Mouse (Mus musculus): ENCODE measurements at regions not wholly inside any gene's neighbourhood (a gene's known extent, or its start where the extent isn't known, plus 50 kb on each side); places are given as distances from the start of the nearest gene placed in this dataset.

DNA sequence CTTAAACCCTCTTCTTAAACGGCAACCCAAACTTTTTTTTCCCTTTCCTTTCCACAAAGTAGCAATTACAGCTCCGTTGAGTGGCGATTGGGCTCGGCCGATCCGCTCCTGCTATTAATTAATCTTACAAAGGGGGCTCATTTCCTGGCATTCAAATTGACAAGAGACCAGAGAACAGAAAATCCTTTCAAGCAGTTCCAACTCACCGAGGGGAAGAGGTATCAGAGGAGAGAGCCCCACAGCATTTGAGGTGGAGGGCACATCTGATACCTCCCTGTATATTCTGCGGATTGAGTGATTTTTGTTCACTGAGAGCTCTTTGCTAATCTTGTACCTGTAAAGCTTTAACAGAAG, 469.8 kb downstream of the Tmem182 start:
- H3K4me3 ChIP-seq = peak overlapping the region; percentile 17
- no peaks in the 10 kb centered on the region for H3K36me3 ChIP-seq
- peak overlapping the region; percentile 81 for H3K27ac ChIP-seq (replicated peaks)
- ATAC-seq (replicated peaks) = 0 out of 2 replicates have a peak, but pooled peaks have one; percentile 34
- H3K27me3 ChIP-seq = no peaks in the 10 kb centered on the region
- H3K9ac ChIP-seq (replicated peaks) = peak overlapping the region; percentile 24; the same call in 1 of the 2 replicates
- 2% methylated on average over 8 of the region's 8 CpGs for WGBS
- H3K4me2 ChIP-seq (replicated peaks) = peak overlapping the region; percentile 34
- no peaks in the 10 kb centered on the region for H3K9me3 ChIP-seq
- H3K4me1 ChIP-seq = peaks cover 50% of the 10 kb centered on the region

DNA sequence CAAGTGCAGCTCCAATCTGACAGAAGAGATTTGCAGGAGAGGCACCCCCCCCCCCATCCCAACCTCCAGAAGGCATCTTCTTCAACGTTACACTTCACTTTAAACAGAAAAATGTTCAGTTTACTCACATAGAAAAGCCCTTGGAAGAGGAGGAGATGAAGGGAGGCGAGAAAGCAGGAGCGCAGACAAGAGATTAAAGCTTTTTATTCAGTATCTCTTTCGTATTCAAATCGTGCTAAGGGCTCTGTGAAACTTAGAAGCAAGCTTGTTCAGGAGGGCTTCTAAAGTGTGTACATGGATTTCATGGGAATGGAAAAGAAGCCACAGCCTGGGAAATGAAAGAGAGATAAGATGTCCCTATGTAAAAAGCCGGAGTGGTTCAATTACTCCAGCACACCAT, 470.2 kb downstream of the Tmem182 start:
- peaks cover 46% of the 10 kb centered on the region for H3K4me1 ChIP-seq
- ATAC-seq (replicated peaks) = no peak
- H3K36me3 ChIP-seq = no peaks in the 10 kb centered on the region
- peak overlapping the region; percentile 34 for H3K4me2 ChIP-seq (replicated peaks)
- 2% methylated on average over 6 of the region's 6 CpGs for WGBS
- no peaks in the 10 kb centered on the region for H3K27me3 ChIP-seq
- no peaks in the 10 kb centered on the region for H3K9me3 ChIP-seq
- H3K4me3 ChIP-seq = peak overlapping the region; percentile 17
- no peak overlapping the region for H3K9ac ChIP-seq (replicated peaks)
- H3K27ac ChIP-seq (replicated peaks) = peak overlapping the region; percentile 81

DNA sequence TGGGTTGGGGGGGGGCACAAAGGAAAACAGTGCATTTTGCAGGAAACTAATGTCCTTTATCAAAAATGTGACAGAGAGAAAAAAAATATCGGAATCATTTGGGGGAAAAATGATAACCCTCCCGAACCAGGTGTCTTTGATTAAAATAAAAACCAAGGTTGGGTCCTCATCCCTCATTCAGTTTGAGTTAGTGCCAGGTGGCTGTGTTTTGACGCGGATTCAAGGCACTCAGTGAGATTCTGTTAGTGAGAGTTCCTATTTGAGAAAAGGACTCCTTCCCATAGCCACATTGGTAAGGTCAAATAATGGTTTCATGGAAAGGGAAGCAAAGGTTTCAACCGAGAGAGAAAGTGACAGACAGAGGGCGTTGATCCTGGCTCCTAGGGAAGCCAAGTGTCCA, 470.9 kb downstream of the Tmem182 start:
- peaks cover 39% of the 10 kb centered on the region for H3K4me1 ChIP-seq
- H3K9me3 ChIP-seq = no peaks in the 10 kb centered on the region
- peak overlapping the region; percentile 23; the same call in 1 of the 2 replicates for H3K27ac ChIP-seq (replicated peaks)

DNA sequence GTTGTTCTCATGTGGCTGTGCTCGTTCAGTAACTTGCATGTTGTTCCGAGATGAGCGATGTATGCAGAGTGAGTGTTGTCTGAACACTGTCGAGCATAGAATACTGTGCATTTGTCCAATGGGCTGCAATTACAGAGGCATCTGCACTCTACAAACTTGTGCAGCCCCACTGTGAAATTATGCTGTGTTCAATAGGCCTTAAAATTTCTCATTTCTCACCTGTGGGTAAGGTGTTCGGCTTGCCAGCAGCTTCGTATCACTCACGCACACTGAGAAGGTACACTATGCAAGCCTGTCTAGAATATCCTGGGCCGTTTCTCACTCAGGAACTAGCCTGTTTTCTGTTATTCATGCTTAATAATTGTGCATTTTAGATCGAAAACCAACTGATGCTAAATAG, 479.8 kb downstream of the Tmem182 start:
- Histone ChIP-seq H3K36me3 (no peaks in the 10 kb centered on the region), H3K9me3 (no peaks in the 10 kb centered on the region), H3K9ac (replicated peaks) (no peak overlapping the region), H3K27ac (replicated peaks) (no peak overlapping the region), H3K4me1 (no peaks in the 10 kb centered on the region), H3K27me3 (no peaks in the 10 kb centered on the region), H3K4me3 (no peak overlapping the region), H3K4me2 (replicated peaks) (no peak overlapping the region)
- ATAC-seq (replicated peaks) = no peak
- WGBS = 80% methylated on average over 9 of the region's 9 CpGs

More for the DNA sequence above, 470.9 kb downstream of the Tmem182 start:
- ATAC-seq (replicated peaks) = no peak
- no peak overlapping the region for H3K4me3 ChIP-seq
- no peak overlapping the region for H3K9ac ChIP-seq (replicated peaks)
- H3K27me3 ChIP-seq = no peaks in the 10 kb centered on the region
- H3K36me3 ChIP-seq = no peaks in the 10 kb centered on the region
- 35% methylated on average over 6 of the region's 6 CpGs for WGBS
- H3K4me2 ChIP-seq (replicated peaks) = no peak overlapping the region

DNA sequence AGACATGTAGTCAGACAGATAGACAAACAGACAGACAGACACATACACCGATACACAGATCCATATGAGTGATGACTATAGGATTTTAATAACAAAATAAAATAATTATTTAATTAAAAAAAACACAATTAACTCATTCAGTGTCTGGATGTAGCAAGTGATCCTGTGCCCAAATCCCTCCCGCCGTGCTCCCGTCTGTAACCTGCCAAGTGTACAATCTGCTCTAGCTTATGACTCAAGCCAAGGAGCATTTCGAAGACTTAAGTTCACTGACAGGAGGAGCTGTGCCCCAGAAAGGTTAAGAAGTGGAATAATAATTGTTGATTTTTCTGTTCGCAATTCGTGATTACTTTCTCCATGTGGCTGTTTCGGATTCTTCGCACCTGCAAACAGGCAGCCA, 480.8 kb downstream of the Tmem182 start:
- Histone ChIP-seq H3K27ac (replicated peaks) (no peak overlapping the region), H3K4me1 (no peaks in the 10 kb centered on the region), H3K27me3 (no peaks in the 10 kb centered on the region), H3K9ac (replicated peaks) (no peak overlapping the region), H3K9me3 (no peaks in the 10 kb centered on the region), H3K4me2 (replicated peaks) (no peak overlapping the region), H3K4me3 (no peak overlapping the region), H3K36me3 (no peaks in the 10 kb centered on the region)
- 63% methylated on average over 9 of the region's 9 CpGs for WGBS
- no peak for ATAC-seq (replicated peaks)

DNA sequence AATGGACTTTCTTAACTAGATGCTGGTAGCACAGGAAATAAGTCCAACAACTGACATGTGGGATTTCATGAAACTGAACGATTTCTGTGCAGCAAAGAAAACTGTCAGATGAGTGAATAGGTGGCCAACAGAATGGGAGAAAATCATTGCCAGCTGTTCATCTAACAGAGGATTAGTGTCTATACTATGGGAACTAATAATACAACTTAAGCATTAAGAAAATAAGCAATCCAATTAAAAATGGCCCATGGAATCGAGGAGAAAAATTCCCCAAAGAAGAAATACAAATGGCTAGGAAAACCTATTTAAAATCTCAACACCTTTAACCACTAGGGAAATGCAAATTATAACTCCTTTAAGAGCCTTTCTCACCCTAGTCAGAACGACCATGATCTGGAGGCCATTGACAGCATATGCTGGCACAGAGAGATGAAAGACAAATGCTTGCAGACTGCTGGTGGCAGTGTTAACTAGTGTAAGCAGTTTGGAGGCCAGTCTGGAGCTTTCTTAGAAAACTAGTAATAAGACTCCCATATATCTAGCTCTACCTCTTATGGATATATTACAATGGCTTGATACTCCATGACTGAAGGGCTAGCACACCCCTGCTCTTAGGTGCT, 521.6 kb downstream of the Tmem182 start:
- Histone ChIP-seq H3K4me3 (no peak overlapping the region), H3K36me3 (no peaks in the 10 kb centered on the region), H3K9ac (replicated peaks) (no peak overlapping the region), H3K4me1 (no peaks in the 10 kb centered on the region), H3K27ac (replicated peaks) (peak overlapping the region; percentile 25; the same call in 1 of the 2 replicates), H3K27me3 (no peaks in the 10 kb centered on the region), H3K9me3 (no peaks in the 10 kb centered on the region), H3K4me2 (replicated peaks) (no peak overlapping the region)
- ATAC-seq (replicated peaks) = peak; percentile 91
- 4% methylated on average over 3 of the region's 3 CpGs for WGBS

DNA sequence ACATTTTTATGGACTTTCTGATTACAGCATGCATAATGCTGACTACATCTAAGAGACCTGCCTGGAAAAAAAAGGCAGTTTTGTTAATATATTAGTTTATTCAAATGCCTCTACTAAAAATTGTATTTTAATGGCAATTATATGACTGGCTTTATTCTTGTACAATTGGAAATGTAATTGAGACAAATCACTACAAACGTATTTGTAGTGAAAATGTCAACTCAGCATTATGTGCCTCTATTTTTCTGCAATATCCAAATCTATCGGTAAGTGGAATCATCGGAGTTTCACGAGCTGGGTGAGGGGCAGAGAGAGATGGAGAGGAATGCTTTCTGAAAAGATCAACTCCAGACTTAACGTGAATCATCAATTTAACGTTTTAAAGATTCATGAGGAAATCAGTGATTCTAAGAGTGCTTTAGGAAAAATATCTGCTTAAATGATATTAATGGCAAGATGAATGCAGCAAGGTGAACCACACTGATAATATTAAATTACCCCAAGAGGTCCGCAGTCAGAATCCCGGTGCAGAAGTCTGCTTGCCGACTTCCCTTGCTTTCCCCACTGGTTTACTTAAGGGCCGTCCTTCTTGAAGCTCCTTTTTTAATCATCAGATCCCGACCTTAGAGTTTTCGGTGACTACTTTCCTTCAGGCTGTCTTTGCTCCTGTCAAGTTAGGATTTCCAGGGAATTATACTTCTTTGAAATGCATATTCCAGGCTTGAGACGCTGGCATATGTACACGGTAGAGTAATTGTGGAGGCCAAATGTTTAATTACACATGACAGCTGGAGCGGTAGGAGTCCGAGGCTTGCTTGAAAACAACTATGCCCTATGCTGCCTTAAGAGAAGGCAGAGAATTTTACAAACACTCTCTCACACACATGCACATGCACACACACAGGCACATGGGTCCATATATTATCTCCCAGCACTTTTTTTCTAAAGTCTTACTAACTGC, 544.7 kb downstream of the Tmem182 start:
- Histone ChIP-seq H3K27me3 (no peaks in the 10 kb centered on the region), H3K27ac (replicated peaks) (no peak overlapping the region), H3K36me3 (no peaks in the 10 kb centered on the region), H3K9me3 (no peaks in the 10 kb centered on the region), H3K4me3 (no peak overlapping the region), H3K4me2 (replicated peaks) (no peak overlapping the region), H3K9ac (replicated peaks) (no peak overlapping the region), H3K4me1 (peaks cover 6% of the 10 kb centered on the region)
- no peak for ATAC-seq (replicated peaks)
- WGBS = 54% methylated on average over 16 of the region's 16 CpGs

DNA sequence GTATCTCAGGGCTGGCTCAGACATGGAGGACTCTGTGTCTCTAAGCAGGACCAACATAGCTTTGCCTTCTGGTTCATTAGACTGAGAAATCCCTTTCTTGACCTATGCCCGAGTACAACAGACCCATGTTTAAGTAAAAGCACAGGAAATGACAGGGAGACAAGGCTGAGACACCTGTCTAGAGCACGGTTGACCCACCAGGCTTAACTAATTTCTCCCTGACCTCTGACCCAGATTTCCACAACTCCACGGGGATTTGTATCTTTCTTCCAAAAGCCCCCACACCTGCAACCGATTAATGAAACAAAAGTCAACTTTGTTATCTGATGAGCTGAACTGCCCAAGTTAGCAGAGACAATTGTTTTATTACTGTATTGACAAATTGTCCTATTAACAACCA, 553.7 kb downstream of the Tmem182 start:
- no peak for ATAC-seq (replicated peaks)
- H3K9me3 ChIP-seq = no peaks in the 10 kb centered on the region
- no peaks in the 10 kb centered on the region for H3K4me1 ChIP-seq
- no peak overlapping the region for H3K27ac ChIP-seq (replicated peaks)
- H3K4me2 ChIP-seq (replicated peaks) = no peak overlapping the region
- 17% methylated on average over 4 of the region's 4 CpGs for WGBS
- H3K4me3 ChIP-seq = no peak overlapping the region
- H3K36me3 ChIP-seq = no peaks in the 10 kb centered on the region
- H3K27me3 ChIP-seq = no peaks in the 10 kb centered on the region
- no peak overlapping the region for H3K9ac ChIP-seq (replicated peaks)

DNA sequence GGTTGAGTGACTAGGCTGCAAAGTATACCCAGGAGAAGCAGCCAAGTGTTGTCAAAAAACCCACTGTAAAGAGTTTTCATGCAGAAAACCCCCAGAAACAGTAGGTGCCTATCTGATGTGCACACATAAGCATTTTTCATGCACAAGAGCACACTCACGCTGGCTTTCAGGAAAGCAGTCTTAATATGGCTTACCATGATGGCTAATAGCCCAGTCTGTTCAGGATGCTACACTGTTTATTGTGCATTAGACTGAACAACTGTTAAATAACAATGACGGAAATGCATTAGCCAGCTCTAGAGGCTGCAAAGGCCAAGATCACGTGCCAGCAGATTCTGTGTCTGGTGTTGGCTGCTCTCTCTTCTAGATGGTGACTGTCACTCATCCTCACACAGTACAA, 556.1 kb downstream of the Tmem182 start:
- Histone ChIP-seq H3K9me3 (no peaks in the 10 kb centered on the region), H3K4me1 (no peaks in the 10 kb centered on the region), H3K36me3 (no peaks in the 10 kb centered on the region), H3K9ac (replicated peaks) (no peak overlapping the region), H3K4me2 (replicated peaks) (no peak overlapping the region), H3K27me3 (no peaks in the 10 kb centered on the region), H3K4me3 (no peak overlapping the region), H3K27ac (replicated peaks) (no peak overlapping the region)
- peak; percentile 51; the same call in 1 of the 2 replicates for ATAC-seq (replicated peaks)
- 38% methylated on average over 3 of the region's 3 CpGs for WGBS

DNA sequence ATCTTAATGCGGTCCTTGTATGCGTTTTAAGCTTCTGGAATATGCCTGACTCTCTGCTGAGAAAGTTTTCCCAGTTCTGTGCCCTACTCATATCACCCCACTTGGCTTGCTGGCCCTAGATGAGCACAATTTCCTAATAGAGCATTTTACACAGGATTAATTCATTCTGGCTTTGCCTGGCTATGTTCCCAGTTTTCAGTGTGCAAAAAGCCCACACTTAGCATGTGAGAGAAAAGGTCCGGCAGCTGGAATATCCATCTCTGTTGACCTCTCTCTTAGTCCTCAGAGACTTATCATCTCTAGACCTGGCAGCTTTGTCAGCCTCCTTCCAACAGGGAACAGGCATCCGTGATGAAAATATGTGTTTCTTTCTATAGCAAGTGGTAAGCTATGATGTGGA, 574.6 kb downstream of the Tmem182 start:
- WGBS = 52% methylated on average over 4 of the region's 4 CpGs

DNA sequence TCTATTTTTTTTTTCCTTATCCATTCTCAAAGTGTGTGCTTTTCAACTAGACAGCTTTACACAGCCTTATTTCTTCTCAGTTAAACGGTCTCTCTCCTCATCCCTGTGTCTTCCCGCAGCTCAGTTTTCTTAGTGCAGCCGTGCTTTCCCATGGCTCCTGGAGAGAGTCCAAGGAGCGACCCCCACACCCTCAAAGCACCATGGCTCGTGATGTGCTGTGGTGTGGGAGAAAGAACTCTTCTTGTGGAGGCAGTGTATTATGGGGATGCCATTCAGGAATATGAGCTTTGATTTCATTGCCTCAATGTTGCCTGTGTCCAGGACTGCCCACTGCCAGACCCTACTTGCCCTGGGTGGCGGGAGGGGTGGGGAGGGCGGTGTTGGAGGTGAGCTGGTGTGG, 576.1 kb downstream of the Tmem182 start:
- WGBS = 50% methylated on average over 7 of the region's 7 CpGs
- no peak for ATAC-seq (replicated peaks)
- Histone ChIP-seq H3K27me3 (no peaks in the 10 kb centered on the region), H3K27ac (replicated peaks) (no peak overlapping the region), H3K9ac (replicated peaks) (no peak overlapping the region), H3K36me3 (no peaks in the 10 kb centered on the region), H3K4me1 (peaks cover 16% of the 10 kb centered on the region), H3K4me2 (replicated peaks) (no peak overlapping the region), H3K4me3 (no peak overlapping the region), H3K9me3 (no peaks in the 10 kb centered on the region)

More for the DNA sequence above, 574.6 kb downstream of the Tmem182 start:
- H3K27ac ChIP-seq (replicated peaks) = no peak overlapping the region
- H3K27me3 ChIP-seq = no peaks in the 10 kb centered on the region
- no peaks in the 10 kb centered on the region for H3K9me3 ChIP-seq
- no peaks in the 10 kb centered on the region for H3K36me3 ChIP-seq
- no peak overlapping the region for H3K4me2 ChIP-seq (replicated peaks)
- H3K4me3 ChIP-seq = no peak overlapping the region
- ATAC-seq (replicated peaks) = peak; percentile 64; the same call in 1 of the 2 replicates
- H3K9ac ChIP-seq (replicated peaks) = no peak overlapping the region
- peaks cover 16% of the 10 kb centered on the region for H3K4me1 ChIP-seq

DNA sequence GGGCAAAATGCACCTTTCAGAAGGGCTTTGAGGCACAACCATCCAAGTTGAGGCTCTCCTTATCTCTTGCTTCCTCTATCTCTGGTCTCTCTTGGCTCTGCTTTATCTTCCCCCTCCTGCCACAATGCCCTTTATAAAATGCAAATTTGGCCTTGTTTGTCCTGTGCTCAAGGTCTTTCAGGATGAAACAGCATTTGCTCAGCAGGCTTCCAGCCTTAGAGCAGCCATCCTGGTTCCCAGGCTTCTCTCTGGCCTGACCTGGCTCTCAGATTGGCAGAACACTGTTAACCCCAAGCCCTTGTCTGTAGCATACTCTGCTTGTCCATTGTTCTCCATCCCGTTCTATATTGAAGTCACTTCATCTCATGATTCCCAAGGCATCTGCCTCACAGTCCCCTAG, 579.3 kb downstream of the Tmem182 start:
- no peak for ATAC-seq (replicated peaks)
- H3K27ac ChIP-seq (replicated peaks) = no peak overlapping the region
- H3K9me3 ChIP-seq = no peaks in the 10 kb centered on the region
- H3K27me3 ChIP-seq = no peaks in the 10 kb centered on the region
- H3K9ac ChIP-seq (replicated peaks) = no peak overlapping the region
- H3K4me2 ChIP-seq (replicated peaks) = no peak overlapping the region
- no peaks in the 10 kb centered on the region for H3K36me3 ChIP-seq
- peaks cover 19% of the 10 kb centered on the region for H3K4me1 ChIP-seq
- no peak overlapping the region for H3K4me3 ChIP-seq
- 26% methylated on average over 1 of the region's 1 CpGs for WGBS

All from forebrain, embryonic 15.5 days (tissue).